Mouse (Mus musculus): ENCODE measurements around the gene 1700037C18Rik. TPM values are rescaled to one million over a fixed set of nuclear protein-coding genes. Genes with fewer than 3 reads are reported as not detected.
"Not testable (repeated sequence)": the region's sequence is repeated elsewhere in the genome, so short reads cannot be mapped to it uniquely, and the experiment has no call there.

1700037C18Rik gene
- polyA plus RNA-seq, 1 experiment from 2014 or later, result 18.1 TPM

DNA sequence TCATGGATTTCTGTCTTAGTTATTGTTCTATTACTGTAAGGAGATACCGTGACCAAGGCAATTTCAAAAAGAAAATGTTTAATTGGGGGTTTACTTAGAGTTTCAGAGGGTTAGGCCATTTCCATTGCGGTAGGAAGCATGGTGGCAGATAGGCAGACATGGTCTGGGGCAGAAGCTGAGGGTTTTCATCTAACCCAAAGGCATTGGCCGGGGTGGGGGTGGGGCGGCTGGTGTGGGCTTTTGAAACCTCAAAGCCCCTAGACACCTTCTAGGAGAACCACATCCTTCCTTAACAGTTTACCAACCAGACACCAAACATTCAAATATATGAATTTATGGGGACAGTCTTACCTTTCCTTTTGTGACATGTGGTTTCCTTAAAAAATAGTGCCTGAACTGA is 49.2 kb downstream of the 1700037C18Rik start:
- H3K4me1 ChIP-seq (replicated peaks), result no peaks in the 10 kb centered on the region
- peaks cover 42% of the 10 kb centered on the region for H3K36me3 ChIP-seq
- ATAC-seq (ENCODE audit: low FRiP score, low read depth), result no peak
- H3K27ac ChIP-seq (replicated peaks), result no peak overlapping the region
- H3K4me3 ChIP-seq, result no peak overlapping the region
- H3K9ac ChIP-seq, result no peak overlapping the region
- H3K27me3 ChIP-seq, result no peaks in the 10 kb centered on the region
- H3K9me3 ChIP-seq, result no peaks in the 10 kb centered on the region
- H3K4me2 ChIP-seq, result no peak overlapping the region
- 95% methylated on average over 4 of the region's 4 CpGs for WGBS

DNA sequence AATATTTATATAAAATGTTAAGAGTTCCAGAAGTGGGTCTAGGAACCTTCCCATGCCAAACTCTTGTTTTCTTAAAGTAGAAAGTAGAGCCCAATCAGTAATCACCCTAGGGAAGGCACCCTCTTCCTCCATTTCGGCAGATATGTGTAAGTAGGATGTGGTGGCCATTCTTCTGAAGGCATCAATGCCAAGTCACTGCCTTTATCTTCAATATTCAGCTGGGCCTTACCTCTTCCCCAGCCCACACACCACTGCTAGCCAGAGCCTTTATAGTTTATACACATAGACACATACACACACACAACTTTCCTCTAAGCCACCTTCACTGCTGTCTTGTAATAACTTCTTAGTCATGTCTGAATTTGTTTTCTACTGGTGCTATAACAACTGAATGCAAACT is 52.7 kb downstream of the 1700037C18Rik start:
- no peak overlapping the region for H3K4me2 ChIP-seq
- no peak for ATAC-seq (ENCODE audit: low FRiP score, low read depth)
- H3K27ac ChIP-seq (replicated peaks), result no peak overlapping the region
- no peak overlapping the region for H3K9ac ChIP-seq
- peaks cover 21% of the 10 kb centered on the region; the same call in 1 of the 2 replicates for H3K36me3 ChIP-seq
- no peaks in the 10 kb centered on the region for H3K9me3 ChIP-seq
- WGBS, result 89% methylated on average over 1 of the region's 1 CpGs
- no peak overlapping the region for H3K4me3 ChIP-seq
- H3K27me3 ChIP-seq, result no peaks in the 10 kb centered on the region
- H3K4me1 ChIP-seq (replicated peaks), result no peaks in the 10 kb centered on the region

DNA sequence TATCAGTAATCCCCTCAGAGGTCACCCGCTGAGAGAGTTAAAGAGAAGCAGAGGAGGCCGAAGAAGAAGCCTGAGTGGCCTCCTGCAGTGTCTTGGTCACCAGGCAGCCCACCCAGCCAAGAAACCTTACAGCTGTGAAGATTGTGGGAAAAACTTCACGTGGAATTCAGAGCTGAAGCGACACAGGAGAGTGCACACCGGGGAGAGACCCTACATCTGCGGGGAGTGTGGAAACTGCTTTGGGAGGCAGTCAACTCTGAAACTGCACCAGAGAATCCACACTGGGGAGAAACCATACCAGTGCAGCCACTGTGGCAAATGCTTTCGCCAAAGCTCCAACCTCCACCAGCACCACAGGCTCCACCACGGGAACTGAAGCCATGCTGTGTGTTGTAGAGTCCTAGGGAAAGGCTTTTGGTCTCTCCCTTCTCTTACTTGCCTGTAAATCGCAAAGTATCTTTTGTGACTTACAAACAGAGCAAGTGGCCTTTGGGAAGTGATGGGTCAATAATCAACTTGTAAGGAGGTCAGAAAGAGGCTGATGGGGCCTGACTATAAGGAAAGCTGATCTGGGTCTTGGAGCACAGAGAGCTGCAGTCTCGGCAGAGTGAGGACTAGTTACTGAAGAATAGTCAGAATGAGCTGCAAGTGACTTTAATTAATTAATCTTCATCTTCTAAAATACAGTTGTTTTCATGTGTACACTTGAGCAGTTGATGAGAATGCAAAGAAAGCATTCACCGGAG is 53.9 kb downstream of the 1700037C18Rik start:
- Histone ChIP-seq H3K9me3 (no peaks in the 10 kb centered on the region), H3K27me3 (no peaks in the 10 kb centered on the region), H3K36me3 (peaks cover 18% of the 10 kb centered on the region; the same call in 1 of the 2 replicates), H3K4me3 (no peak overlapping the region), H3K9ac (no peak overlapping the region), H3K27ac (replicated peaks) (no peak overlapping the region), H3K4me2 (no peak overlapping the region), H3K4me1 (replicated peaks) (no peaks in the 10 kb centered on the region)
- ATAC-seq (ENCODE audit: low FRiP score, low read depth), result no peak
- 50% methylated on average over 11 of the region's 11 CpGs for WGBS

DNA sequence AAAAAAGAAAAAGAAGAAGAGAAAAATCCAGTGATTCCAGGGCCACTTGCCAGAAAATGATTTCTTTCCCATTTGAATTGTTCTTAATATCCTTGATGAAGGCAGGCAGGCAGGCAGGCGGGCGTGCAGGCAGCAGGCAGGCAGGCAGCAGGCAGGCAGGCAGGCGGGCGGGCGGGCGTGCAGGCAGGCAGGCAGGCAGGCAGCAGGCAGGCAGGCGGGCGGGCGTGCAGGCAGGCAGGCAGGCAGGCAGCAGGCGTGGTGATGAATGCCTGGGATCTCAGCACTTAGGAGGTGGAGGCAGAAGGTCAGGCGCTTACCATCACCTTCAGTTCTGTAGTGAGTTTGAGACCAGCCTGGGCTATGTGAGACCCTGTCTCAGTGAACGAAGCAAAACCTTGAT is 55.9 kb downstream of the 1700037C18Rik start:
- ATAC-seq (ENCODE audit: low FRiP score, low read depth), result no peak
- Histone ChIP-seq H3K27ac (replicated peaks) (no peak overlapping the region), H3K27me3 (no peaks in the 10 kb centered on the region), H3K36me3 (peaks cover 18% of the 10 kb centered on the region; the same call in 1 of the 2 replicates), H3K4me3 (no peak overlapping the region), H3K4me2 (no peak overlapping the region), H3K9me3 (no peaks in the 10 kb centered on the region), H3K9ac (no peak overlapping the region), H3K4me1 (replicated peaks) (peaks cover 5% of the 10 kb centered on the region)
- WGBS, result 38% methylated on average over 12 of the region's 12 CpGs

DNA sequence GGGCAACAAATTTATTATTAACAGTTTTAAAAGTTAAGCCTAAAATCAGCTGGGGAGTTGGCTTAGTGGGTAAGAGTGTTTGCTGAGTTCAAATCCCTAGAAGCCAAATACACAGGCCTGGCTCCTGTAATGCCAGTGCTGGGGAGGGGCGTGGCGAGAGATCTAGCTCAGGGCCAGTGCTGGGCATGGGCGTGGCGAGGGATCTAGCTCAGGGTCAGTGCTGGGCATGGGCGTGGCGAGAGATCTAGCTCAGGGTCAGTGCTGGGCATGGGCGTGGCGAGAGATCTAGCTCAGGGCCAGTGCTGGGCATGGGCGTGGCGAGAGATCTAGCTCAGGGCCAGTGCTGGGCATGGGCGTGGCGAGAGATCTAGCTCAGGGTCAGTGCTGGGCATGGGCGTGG is 57.2 kb downstream of the 1700037C18Rik start:
- not testable (repeated sequence) for H3K4me2 ChIP-seq; ATAC-seq (ENCODE audit: low FRiP score, low read depth); H3K9ac ChIP-seq; H3K9me3 ChIP-seq; H3K4me1 ChIP-seq (replicated peaks); H3K36me3 ChIP-seq; H3K27ac ChIP-seq (replicated peaks); H3K4me3 ChIP-seq; H3K27me3 ChIP-seq
- WGBS, result 93% methylated on average over 13 of the region's 13 CpGs

DNA sequence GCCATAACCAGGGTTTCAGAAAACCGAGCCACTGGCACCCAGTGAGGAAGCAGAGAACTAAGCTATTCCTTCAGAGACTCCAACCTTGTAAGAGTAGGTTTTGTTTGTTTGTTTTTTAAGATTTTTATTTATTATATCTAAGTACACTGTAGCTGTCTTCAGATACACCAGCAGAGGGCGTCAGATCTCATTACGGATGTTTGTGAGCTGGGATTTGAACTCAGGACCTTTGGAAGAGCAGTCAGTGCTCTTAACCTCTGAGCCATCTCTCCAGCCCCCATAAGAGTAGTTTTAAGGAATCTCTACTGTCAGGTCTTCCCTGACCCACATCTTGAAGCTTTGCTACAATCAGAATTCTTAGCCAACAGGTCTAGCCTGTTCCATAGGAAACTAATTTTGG is 60.1 kb downstream of the 1700037C18Rik start:
- Histone ChIP-seq H3K9me3 (no peaks in the 10 kb centered on the region), H3K9ac (no peak overlapping the region)
- no peak for ATAC-seq (ENCODE audit: low FRiP score, low read depth)

DNA sequence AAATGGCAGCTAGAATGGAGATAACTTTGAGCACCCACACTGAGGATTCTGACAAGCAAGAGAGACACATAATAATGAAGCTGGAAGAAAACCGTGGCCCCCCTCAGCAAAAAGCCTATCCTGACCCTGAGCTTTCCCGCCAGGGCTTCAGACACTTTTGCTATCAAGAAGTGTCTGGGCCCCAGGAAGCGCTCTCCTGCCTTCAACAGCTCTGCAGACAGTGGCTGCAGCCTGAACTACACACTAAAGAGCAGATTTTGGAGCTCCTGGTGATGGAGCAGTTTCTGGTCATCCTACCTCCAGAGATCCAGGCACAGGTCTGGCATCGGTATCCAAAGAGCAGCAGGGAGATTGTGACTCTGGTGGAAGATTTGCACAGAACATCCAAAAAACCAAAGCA is 60.6 kb downstream of the 1700037C18Rik start:
- no peaks in the 10 kb centered on the region for H3K27me3 ChIP-seq
- no peak overlapping the region; the same call in 1 of the 2 replicates for H3K27ac ChIP-seq (replicated peaks)
- peak overlapping the region; percentile 77 for H3K4me3 ChIP-seq
- ATAC-seq (ENCODE audit: low FRiP score, low read depth), result no peak
- H3K9me3 ChIP-seq, result no peaks in the 10 kb centered on the region
- 68% methylated on average over 4 of the region's 4 CpGs for WGBS
- no peaks in the 10 kb centered on the region for H3K36me3 ChIP-seq
- H3K4me2 ChIP-seq, result peak overlapping the region; percentile 65
- H3K4me1 ChIP-seq (replicated peaks), result peaks cover 13% of the 10 kb centered on the region
- peak overlapping the region; percentile 69 for H3K9ac ChIP-seq

More for the DNA sequence above, 60.1 kb downstream of the 1700037C18Rik start:
- H3K36me3 ChIP-seq, result no peaks in the 10 kb centered on the region
- no peak overlapping the region for H3K27ac ChIP-seq (replicated peaks)
- no peak overlapping the region for H3K4me3 ChIP-seq
- peaks cover 9% of the 10 kb centered on the region for H3K4me1 ChIP-seq (replicated peaks)
- H3K4me2 ChIP-seq, result peak overlapping the region; percentile 65; the same call in 1 of the 2 replicates
- H3K27me3 ChIP-seq, result no peaks in the 10 kb centered on the region
- WGBS, result 84% methylated on average over 3 of the region's 3 CpGs

DNA sequence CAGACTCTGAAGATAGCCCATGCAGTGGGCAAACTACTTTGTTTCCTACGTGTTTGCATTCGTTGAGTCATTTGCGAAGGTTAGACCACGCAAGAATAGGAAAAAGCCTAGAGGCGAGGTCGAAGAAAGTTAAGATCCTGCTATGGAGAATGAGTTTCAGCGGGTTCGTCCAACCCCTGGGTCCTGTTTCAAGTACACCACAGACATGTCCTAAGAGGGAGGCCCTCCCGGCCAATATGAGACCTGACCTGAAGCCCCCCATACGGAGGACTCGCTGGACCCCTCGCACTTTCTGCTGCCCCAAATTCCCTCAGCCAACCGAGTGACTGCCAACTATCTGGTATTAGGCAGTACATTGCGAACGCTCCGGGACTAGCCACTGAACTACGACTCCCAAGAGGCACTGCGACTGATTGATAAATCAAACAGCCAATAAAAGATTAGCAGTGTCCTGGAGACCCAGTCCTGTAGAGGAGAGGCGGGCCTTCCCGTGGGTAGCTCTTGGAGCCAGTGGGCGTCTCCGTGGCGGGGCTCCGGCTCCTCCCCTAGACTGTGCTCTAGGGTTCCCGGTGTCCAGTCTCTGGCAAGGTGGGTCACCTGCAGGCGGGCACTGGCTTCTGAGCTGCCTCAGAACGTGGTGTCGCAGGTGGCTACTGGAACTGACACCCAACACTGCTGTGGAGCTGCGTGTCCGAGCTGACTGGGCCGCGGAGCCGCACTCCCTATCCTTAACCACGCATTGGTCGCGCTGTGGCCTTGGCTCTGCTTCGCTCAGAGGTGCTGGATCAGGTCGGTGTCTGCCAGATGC is 61.6 kb downstream of the 1700037C18Rik start, which contains the start of gene Zfp174:
TSS of gene Zfp174 (plus strand) at position 558 of the 808 bp plus-strand sequence.
- Histone ChIP-seq H3K27me3 (no peaks in the 10 kb centered on the region), H3K9ac (peak within 1 kb of the TSS; percentile 69), H3K27ac (replicated peaks) (peak within 1 kb of the TSS; percentile 58), H3K4me3 (peak within 1 kb of the TSS; percentile 77), H3K9me3 (no peaks in the 10 kb centered on the region), H3K4me1 (replicated peaks) (peaks cover 15% of the 10 kb centered on the region), H3K4me2 (peak within 1 kb of the TSS; percentile 65), H3K36me3 (no peaks in the 10 kb centered on the region)
- 4% methylated on average over 38 of the region's 38 CpGs for WGBS
- ATAC-seq (ENCODE audit: low FRiP score, low read depth), result peak; percentile 99

Small RNAs within 50 kb of the gene (microRNA-seq; reads per million reads assigned to microRNA genes)
- gene Gm23493, result not detected

Other genes with a start within 250 kb of the 1700037C18Rik start
- gene Mefv, start 190.6 kb downstream of the 1700037C18Rik start, polyA plus RNA-seq (2015; fragmentation: Nextera tagmentation; extraction: Ambion mirVana), result not detected in 2 replicates
- 46.7 and 47.5 TPM in 2 replicates for gene Zfp263, start 164.6 kb downstream of the 1700037C18Rik start, polyA plus RNA-seq (2015; fragmentation: Nextera tagmentation; extraction: Ambion mirVana)
- gene Olfr15, start 77.8 kb downstream of the 1700037C18Rik start, polyA plus RNA-seq (2015; fragmentation: Nextera tagmentation; extraction: Ambion mirVana), result not detected in 2 replicates
- 2.3 and 2.8 TPM in 2 replicates for gene Zfp174, start 61.4 kb downstream of the 1700037C18Rik start, polyA plus RNA-seq (2015; fragmentation: Nextera tagmentation; extraction: Ambion mirVana)
- gene Naa60, start 36.3 kb downstream of the 1700037C18Rik start, polyA plus RNA-seq (2015; fragmentation: Nextera tagmentation; extraction: Ambion mirVana), result 93.0 and 102 TPM in 2 replicates
- gene Zfp597, start 24.1 kb downstream of the 1700037C18Rik start, polyA plus RNA-seq (2015; fragmentation: Nextera tagmentation; extraction: Ambion mirVana), result 14.8 and 14.9 TPM in 2 replicates
- gene Gm20695, start 24.0 kb downstream of the 1700037C18Rik start, polyA plus RNA-seq (2015; fragmentation: Nextera tagmentation; extraction: Ambion mirVana), result 1.6 and 1.7 TPM in 2 replicates
- 37.7 and 38.2 TPM in 2 replicates for gene Cluap1, start 112 bp upstream of the 1700037C18Rik start, polyA plus RNA-seq (2015; fragmentation: Nextera tagmentation; extraction: Ambion mirVana)
- 0.92 and 0.93 TPM in 2 replicates for gene Nlrc3, start 67.9 kb upstream of the 1700037C18Rik start, polyA plus RNA-seq (2015; fragmentation: Nextera tagmentation; extraction: Ambion mirVana)
- 27.4 and 31.3 TPM in 2 replicates for gene Slx4, start 95.1 kb upstream of the 1700037C18Rik start, polyA plus RNA-seq (2015; fragmentation: Nextera tagmentation; extraction: Ambion mirVana)
- 4.3 and 7.8 TPM in 2 replicates for gene Dnase1, start 128.3 kb upstream of the 1700037C18Rik start, polyA plus RNA-seq (2015; fragmentation: Nextera tagmentation; extraction: Ambion mirVana)
- gene Trap1, start 169.1 kb upstream of the 1700037C18Rik start, polyA plus RNA-seq (2015; fragmentation: Nextera tagmentation; extraction: Ambion mirVana), result 52.4 and 54.4 TPM in 2 replicates